Mouse (Mus musculus): ENCODE measurements around the gene Pde6d. TPM values are rescaled to one million over a fixed set of nuclear protein-coding genes. Genes with fewer than 3 reads are reported as not detected.

Gene Pde6d
- polyA plus RNA-seq (2016; fragmentation: Nextera tagmentation; extraction: Ambion mirVana): 69.7 and 73.6 TPM in 2 replicates

DNA sequence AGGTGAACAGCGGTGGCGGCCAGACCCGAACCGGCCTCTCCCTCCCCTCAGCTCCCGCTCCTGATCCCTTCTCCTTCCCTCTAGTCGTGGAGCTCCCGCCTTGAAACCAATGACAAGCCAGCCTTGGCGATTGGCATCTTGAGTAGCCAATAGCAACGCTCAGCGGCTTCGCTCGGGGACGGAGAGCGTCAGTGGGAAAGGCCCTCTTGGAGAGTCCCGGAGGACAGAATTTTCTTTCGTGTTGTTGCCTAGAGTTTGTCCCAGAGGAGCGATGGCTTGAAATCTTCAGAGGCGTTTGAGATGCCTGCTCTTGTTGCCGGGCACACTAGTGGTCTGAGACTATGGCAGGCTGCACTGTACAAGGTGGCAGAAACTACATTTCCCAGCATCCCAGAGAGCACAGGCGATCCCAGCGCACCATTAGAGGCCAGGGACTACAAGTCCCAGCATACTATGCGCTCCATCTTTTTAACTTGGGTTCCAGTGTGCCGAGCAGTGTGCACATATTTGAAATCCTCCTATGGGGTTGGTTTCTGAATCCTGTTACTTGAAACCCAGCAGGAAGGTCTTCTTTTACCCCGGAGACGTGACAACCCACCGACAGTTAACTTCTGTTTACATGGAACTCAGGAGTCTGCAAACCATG, at the start of gene Pde6d, which contains the start of gene Cops7b:
TSS of gene Pde6d (minus strand) at position 179 of the 646 bp plus-strand sequence.
TSS of gene Cops7b (plus strand) at position 454 of the 646 bp plus-strand sequence.
- peak within 1 kb of the TSS; percentile 95 for H3K27ac ChIP-seq

DNA sequence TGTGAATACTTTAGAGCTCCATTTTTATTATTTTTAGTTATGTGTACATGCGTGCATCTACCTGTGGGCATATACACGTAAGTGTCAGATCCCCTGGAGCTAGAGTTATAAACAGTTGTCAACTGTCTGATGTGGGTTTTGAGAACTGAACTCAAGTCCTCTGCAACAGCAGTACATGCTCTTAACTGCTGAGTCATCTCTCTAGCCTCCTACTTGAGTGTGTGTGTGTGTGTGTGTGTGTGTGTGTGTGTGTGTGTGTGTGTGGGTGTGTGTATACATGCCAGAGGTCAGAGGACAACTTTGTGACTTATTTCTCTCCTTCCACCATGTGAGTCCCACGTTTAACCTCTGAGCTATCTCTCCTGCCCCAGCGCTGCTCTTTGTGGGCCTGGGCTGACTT, 48.1 kb upstream of the Pde6d start:
- no peak overlapping the region for H3K27ac ChIP-seq
- WGBS: 81% methylated on average over 4 of the region's 4 CpGs
- no peaks in the 10 kb centered on the region for H3K27me3 ChIP-seq (ENCODE audit: insufficient read depth, poor library complexity, severe bottlenecking)
- 0 out of 2 replicates have a peak, but pooled peaks cover 3% of the 10 kb centered on the region for H3K4me1 ChIP-seq
- no peak overlapping the region for H3K4me3 ChIP-seq
- H3K36me3 ChIP-seq: no peaks in the 10 kb centered on the region
- no peak for DNase-seq (ENCODE audit: low spot score)
- no peaks in the 10 kb centered on the region for H3K9me3 ChIP-seq

More for the DNA sequence above, at the start of gene Pde6d, which contains the start of gene Cops7b:
- H3K36me3 ChIP-seq: no peaks in the 10 kb centered on the region
- no peaks in the 10 kb centered on the region for H3K9me3 ChIP-seq
- H3K4me1 ChIP-seq: peaks cover 15% of the 10 kb centered on the region
- WGBS: 0% methylated on average over 26 of the region's 26 CpGs
- H3K4me3 ChIP-seq: peak within 1 kb of the TSS; percentile 96
- peak; percentile 98 for DNase-seq (ENCODE audit: low spot score)
- no peaks in the 10 kb centered on the region for H3K27me3 ChIP-seq (ENCODE audit: insufficient read depth, poor library complexity, severe bottlenecking)

DNA sequence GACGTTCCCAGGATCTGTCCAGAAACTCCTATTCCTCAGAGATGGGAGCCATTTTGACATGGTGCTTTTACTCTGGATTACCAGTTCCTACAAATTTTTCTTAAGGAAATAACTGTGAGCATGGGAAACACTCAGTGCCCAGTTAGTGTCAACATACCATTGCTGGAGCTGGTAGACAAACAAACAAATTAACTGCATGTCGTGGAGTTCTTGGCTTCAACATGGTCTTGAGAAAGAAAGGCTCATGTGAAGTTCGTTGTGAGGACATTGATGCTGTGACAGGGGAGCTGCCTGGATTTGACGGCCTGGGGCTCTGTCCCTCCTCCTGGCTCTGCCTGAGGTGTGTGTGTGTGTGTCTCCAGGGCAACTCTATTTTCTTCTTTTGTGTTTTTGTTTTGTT, 47.5 kb upstream of the Pde6d start:
- H3K27ac ChIP-seq: no peak overlapping the region
- 0 out of 2 replicates have a peak, but pooled peaks cover 3% of the 10 kb centered on the region for H3K4me1 ChIP-seq
- H3K9me3 ChIP-seq: no peaks in the 10 kb centered on the region
- no peaks in the 10 kb centered on the region for H3K27me3 ChIP-seq (ENCODE audit: insufficient read depth, poor library complexity, severe bottlenecking)
- no peak overlapping the region for H3K4me3 ChIP-seq
- H3K36me3 ChIP-seq: no peaks in the 10 kb centered on the region
- DNase-seq (ENCODE audit: low spot score): no peak
- WGBS: 46% methylated on average over 4 of the region's 4 CpGs

DNA sequence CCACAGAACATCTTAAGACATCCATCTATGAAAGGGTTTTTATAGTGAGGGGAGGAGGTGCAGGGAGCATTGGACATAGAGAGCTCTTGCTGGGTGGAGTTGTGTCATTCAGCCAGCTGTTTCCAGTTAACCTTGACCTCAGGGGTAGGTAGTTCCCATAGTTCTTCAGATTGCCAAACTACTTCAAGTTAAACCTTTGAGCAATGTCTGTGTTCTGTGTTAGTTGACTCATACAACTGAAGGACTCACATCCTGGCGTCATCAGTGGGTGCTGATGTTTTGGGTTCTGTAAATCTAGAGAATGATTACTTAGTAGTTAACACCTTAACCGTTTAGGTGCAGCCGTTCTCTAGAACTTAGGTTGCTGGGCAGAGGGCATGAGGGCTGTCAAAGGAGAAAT, 45.8 kb upstream of the Pde6d start:
- no peak overlapping the region for H3K27ac ChIP-seq
- 0 out of 2 replicates have a peak, but pooled peaks cover 3% of the 10 kb centered on the region for H3K4me1 ChIP-seq
- H3K9me3 ChIP-seq: no peaks in the 10 kb centered on the region
- no peak overlapping the region for H3K4me3 ChIP-seq
- no peaks in the 10 kb centered on the region for H3K36me3 ChIP-seq
- no peak for DNase-seq (ENCODE audit: low spot score)
- 70% methylated on average over 3 of the region's 3 CpGs for WGBS
- H3K27me3 ChIP-seq (ENCODE audit: insufficient read depth, poor library complexity, severe bottlenecking): no peaks in the 10 kb centered on the region

DNA sequence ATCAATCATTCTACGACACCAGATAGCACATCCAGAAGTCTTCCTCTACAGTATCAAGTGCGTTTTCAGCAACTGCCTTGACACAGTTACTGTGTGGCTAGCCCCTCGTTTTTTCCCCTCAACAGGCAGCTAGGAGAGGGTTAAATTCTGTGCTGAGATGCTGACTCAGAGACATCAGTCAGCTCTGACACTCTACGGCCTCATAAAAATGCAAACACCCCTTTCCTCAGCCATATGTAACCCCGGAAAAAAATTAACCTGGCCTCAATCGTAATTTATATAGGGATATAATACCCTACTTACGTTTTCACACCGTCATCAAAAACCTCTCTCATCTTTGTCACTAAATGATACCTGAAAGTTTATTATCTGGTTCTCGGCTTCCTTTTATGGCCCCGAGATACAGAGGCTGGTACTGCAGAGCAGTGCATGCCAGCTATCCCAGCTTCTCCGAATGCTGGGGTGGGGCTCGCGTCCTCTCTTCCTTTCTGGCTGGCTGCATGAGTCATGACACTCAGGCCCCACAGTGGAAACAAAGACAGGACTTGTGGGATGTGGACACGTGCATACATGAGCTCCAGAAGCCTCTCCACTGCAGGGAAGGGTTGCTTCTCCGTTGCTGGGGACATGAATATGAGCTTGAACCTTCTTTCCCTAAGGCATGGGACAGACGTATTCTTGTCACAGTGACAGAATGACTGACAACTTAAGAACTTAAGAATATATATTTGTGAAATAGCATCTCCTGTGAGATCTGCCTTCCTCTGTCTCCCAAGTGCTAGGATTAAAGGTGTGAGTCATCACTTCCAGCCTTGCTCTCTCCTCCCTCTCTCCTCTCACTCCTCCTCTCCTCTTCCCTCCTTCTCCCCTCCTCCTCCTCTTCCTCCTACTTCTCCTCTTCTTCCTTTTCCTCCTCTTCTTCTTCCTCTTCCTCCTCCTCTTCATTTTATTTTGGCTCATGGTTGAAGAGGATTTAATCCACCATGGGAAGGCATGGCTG, 40.9 kb upstream of the Pde6d start:
- DNase-seq (ENCODE audit: low spot score): no peak
- no peaks in the 10 kb centered on the region for H3K36me3 ChIP-seq
- H3K27ac ChIP-seq: no peak overlapping the region
- H3K9me3 ChIP-seq: no peaks in the 10 kb centered on the region
- H3K4me1 ChIP-seq: no peaks in the 10 kb centered on the region
- H3K4me3 ChIP-seq: no peak overlapping the region
- no peaks in the 10 kb centered on the region for H3K27me3 ChIP-seq (ENCODE audit: insufficient read depth, poor library complexity, severe bottlenecking)
- WGBS: 49% methylated on average over 16 of the region's 16 CpGs

DNA sequence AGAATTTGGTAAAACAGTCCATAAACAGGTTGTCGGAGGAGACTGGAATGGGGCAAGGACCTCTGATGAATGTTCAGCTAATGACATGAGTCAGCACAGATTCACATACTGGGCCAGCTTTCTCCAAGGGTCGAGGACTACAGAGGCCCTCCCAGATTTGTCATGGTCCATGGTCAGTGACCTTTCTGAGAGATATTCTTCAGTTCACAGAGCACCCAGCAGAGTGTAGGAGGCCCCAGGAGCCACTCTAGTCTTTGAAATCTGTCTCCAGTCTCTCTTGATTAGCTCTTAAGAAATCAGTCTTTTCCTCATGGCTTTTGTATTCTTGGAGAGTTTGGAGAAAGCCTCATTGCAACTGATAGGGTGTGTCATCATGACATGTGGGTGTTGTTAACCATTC, 39.9 kb upstream of the Pde6d start:
- Histone ChIP-seq H3K4me1 (no peaks in the 10 kb centered on the region), H3K4me3 (no peak overlapping the region), H3K9me3 (no peaks in the 10 kb centered on the region), H3K27ac (no peak overlapping the region), H3K27me3 (ENCODE audit: insufficient read depth, poor library complexity, severe bottlenecking) (no peaks in the 10 kb centered on the region), H3K36me3 (no peaks in the 10 kb centered on the region)
- 73% methylated on average over 2 of the region's 2 CpGs for WGBS
- no peak for DNase-seq (ENCODE audit: low spot score)

DNA sequence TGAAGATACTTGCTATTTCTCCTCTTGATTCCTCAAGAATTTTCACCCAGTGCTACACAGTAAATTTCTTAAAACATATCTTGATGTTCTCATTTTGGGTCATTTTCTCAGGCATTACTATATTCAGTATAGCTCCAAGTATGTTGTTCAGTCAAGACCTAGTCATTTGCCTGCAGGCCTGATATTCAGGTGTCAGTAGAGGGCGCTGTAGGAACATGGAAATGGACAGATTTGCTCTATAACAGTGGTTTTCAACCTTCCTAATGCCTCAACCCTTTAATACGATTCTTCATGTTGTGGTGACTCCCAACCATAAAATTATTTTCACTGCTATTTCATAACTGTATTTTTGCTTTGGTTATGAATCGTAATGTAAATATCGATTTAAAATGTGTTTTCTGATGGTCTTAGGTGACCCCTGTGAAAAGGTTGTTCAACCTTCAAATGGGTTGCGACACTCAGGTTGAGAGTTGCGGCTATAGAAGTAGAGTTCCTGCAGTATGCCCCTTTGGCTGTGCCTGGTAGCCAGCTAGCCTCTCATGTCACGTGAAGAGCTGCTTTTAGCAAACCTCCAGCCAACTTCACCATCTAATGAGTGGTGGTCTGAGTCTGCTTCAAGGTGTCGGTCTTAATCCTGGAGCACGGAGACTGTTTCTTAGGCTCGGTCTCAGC, 36.2 kb upstream of the Pde6d start:
- no peaks in the 10 kb centered on the region for H3K4me1 ChIP-seq
- no peak for DNase-seq (ENCODE audit: low spot score)
- H3K27ac ChIP-seq: no peak overlapping the region
- H3K36me3 ChIP-seq: no peaks in the 10 kb centered on the region
- H3K27me3 ChIP-seq (ENCODE audit: insufficient read depth, poor library complexity, severe bottlenecking): no peaks in the 10 kb centered on the region
- no peak overlapping the region for H3K4me3 ChIP-seq
- no peaks in the 10 kb centered on the region for H3K9me3 ChIP-seq
- WGBS: 56% methylated on average over 10 of the region's 10 CpGs

DNA sequence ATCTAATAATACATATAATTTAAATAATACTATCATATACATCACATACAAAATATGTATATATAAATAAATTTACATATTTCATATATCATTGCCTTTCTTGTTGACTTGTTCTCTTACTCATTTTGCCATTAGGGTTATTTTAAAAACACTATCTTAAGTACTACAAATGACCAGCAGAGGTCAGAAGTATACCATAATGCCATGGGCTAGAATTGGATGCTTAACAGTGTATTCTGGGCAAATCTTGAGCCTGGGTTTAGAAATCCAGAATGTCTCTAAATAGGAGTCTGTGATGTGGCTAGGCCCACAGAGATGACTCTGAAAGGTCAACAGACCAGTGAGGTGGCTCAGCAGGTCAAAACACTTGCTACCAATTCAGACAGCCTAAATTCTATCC, 31.8 kb upstream of the Pde6d start:
- Histone ChIP-seq H3K36me3 (peaks cover 5% of the 10 kb centered on the region; the same call in 1 of the 2 replicates), H3K4me1 (no peaks in the 10 kb centered on the region), H3K27me3 (ENCODE audit: insufficient read depth, poor library complexity, severe bottlenecking) (no peaks in the 10 kb centered on the region), H3K27ac (no peak overlapping the region), H3K9me3 (no peaks in the 10 kb centered on the region), H3K4me3 (no peak overlapping the region)
- DNase-seq (ENCODE audit: low spot score): no peak

DNA sequence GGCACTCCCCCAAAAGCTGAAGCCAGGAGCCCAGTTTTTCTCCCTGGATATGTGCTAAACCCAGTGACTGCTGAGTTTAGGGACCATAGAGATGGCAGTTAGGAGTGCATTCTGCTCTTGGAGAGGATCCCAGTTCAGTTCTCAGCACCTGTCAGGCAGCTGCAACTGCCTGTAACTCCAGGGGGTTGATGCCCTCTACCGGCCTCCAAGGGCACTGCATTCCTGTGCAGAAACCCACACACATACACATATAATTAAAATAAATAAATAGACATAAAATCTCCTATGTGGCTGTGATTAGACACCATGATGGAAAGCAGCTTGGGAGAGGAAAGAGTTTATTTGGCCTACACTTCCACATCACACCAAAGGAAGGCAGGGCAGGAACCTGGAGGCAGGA, 29.7 kb upstream of the Pde6d start:
- no peaks in the 10 kb centered on the region for H3K9me3 ChIP-seq
- WGBS: 50% methylated on average over 1 of the region's 1 CpGs
- no peak overlapping the region for H3K27ac ChIP-seq
- H3K27me3 ChIP-seq (ENCODE audit: insufficient read depth, poor library complexity, severe bottlenecking): no peaks in the 10 kb centered on the region
- no peak for DNase-seq (ENCODE audit: low spot score)
- H3K4me3 ChIP-seq: no peak overlapping the region
- H3K36me3 ChIP-seq: peaks cover 19% of the 10 kb centered on the region
- H3K4me1 ChIP-seq: no peaks in the 10 kb centered on the region

DNA sequence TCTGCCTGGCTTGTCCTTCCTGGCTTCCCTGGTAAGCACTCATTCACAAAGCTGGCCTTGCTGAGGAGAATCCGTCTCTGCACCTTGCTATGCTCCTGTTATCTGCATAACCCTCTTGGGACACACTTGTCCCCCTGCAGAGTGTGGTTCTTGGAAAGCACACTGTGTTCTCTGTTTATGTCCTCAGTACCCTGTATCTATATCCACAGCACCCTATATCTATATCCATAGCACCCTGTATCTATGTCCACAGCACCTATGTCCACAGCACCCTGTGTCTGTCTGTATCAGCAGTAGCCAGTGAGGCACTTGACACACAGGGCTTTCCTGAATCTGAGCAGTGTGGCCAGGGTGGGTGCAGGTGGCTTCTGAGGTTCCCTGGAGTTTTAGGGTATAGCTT, 28.5 kb upstream of the Pde6d start:
- no peaks in the 10 kb centered on the region for H3K4me1 ChIP-seq
- no peak overlapping the region for H3K27ac ChIP-seq
- DNase-seq (ENCODE audit: low spot score): no peak
- no peaks in the 10 kb centered on the region for H3K9me3 ChIP-seq
- no peak overlapping the region for H3K4me3 ChIP-seq
- no peaks in the 10 kb centered on the region for H3K27me3 ChIP-seq (ENCODE audit: insufficient read depth, poor library complexity, severe bottlenecking)
- peaks cover 24% of the 10 kb centered on the region for H3K36me3 ChIP-seq
- 73% methylated on average over 1 of the region's 1 CpGs for WGBS

DNA sequence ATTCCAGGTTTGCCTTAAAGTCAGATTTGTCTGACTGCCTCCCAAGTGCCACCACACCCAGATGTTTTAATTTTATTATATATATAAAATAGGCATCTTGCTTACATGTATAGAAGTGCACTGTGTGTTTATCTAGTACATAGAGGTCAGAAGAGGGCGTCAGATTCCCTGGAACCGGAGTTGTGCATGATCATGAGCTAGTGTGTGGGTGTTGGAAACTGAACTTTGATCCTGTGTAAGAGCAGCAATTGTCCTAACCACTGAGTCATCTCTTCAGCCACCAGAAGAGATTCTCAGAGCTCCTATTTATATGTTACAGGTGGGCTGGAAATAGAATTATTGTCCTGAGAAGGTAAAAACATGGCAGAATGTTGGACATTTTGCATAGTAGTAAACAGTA, 17.7 kb upstream of the Pde6d start:
- no peaks in the 10 kb centered on the region for H3K4me1 ChIP-seq
- H3K9me3 ChIP-seq: no peaks in the 10 kb centered on the region
- H3K4me3 ChIP-seq: no peak overlapping the region
- no peaks in the 10 kb centered on the region for H3K27me3 ChIP-seq (ENCODE audit: insufficient read depth, poor library complexity, severe bottlenecking)
- WGBS: 87% methylated on average over 2 of the region's 2 CpGs
- no peak overlapping the region for H3K27ac ChIP-seq
- H3K36me3 ChIP-seq: peaks cover 80% of the 10 kb centered on the region
- DNase-seq (ENCODE audit: low spot score): no peak

DNA sequence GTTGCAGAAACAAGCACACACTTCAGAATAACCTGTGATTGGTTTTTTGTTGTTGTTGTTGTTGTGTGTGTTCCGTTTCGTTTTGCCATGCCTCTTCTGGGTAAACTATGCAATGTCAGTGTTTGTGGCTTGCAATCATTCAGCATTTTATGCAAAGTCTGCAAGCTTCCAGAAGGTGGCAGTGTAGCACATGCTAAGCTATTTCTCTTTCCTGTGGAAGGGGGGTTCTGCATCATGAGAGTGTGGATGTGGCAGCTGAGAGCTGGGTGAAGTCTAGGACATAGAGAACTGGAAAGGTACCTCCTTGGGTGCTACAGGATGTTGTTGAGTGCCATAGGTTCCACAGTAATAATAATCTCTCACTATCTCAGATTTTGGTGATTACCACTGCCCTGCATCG, 16.1 kb upstream of the Pde6d start:
- Histone ChIP-seq H3K36me3 (peaks cover 76% of the 10 kb centered on the region), H3K27me3 (ENCODE audit: insufficient read depth, poor library complexity, severe bottlenecking) (no peaks in the 10 kb centered on the region), H3K4me1 (no peaks in the 10 kb centered on the region), H3K27ac (no peak overlapping the region), H3K9me3 (no peaks in the 10 kb centered on the region), H3K4me3 (no peak overlapping the region)
- DNase-seq (ENCODE audit: low spot score): no peak
- WGBS: 71% methylated on average over 3 of the region's 3 CpGs

DNA sequence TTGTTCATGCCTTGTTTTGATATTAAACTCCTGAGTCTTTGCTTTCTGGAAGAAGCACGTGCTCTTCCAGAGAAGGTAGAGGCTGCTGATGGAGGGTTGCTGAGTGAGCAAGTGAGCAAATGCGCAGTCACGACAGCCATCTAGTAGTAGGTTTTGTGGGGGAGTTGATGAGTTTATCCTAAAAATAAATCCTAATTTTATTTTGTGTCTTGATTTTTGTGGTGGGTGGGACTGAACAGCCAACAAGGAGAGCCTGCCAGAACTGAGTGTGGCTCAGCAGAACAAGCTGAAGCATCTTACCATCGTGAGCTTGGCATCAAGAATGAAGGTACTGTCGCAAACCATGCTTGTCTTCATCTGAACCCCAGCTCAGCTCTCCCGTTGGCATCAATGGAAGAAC, 14.1 kb upstream of the Pde6d start:
- Histone ChIP-seq H3K4me1 (no peaks in the 10 kb centered on the region), H3K27ac (no peak overlapping the region), H3K27me3 (ENCODE audit: insufficient read depth, poor library complexity, severe bottlenecking) (no peaks in the 10 kb centered on the region), H3K9me3 (no peaks in the 10 kb centered on the region), H3K36me3 (peaks cover 73% of the 10 kb centered on the region), H3K4me3 (no peak overlapping the region)
- 97% methylated on average over 6 of the region's 6 CpGs for WGBS
- DNase-seq (ENCODE audit: low spot score): no peak
